Mouse (Mus musculus): ENCODE measurements around the gene Cttnbp2nl. TPM values are rescaled to one million over a fixed set of nuclear protein-coding genes. Genes with fewer than 3 reads are reported as not detected.

Gene Cttnbp2nl
- polyA plus RNA-seq, 1 experiment from 2014 or later = 24.3 TPM

GRCm38 (mm10) chr3:105053698-105054001 lies 704 bp upstream of the Cttnbp2nl start:
- no peak for ATAC-seq (ENCODE audit: insufficient number of reproducible peaks, insufficient read depth, low FRiP score, low read depth)
- Histone ChIP-seq H3K36me3 (ENCODE audit: control insufficient read depth, insufficient read depth, low read length) (no peaks in the 10 kb centered on the region), H3K4me1 (ENCODE audit: control insufficient read depth, insufficient read depth, low read length) (peaks cover 21% of the 10 kb centered on the region), H3K27me3 (ENCODE audit: control insufficient read depth, insufficient read depth, low read length) (no peaks in the 10 kb centered on the region), H3K9me3 (ENCODE audit: control insufficient read depth, low read depth, low read length) (no peaks in the 10 kb centered on the region), H3K27ac (ENCODE audit: low read length) (peak overlapping the region; percentile 53; the same call in 1 of the 2 replicates), H3K4me2 (replicated peaks; ENCODE audit: low read depth, low read length) (peak overlapping the region; percentile 63), H3K9ac (replicated peaks; ENCODE audit: low read depth, low read length) (peak overlapping the region; percentile 33; the same call in 1 of the 2 replicates), H3K4me3 (ENCODE audit: low read depth, low read length) (peak overlapping the region; percentile 80)
- WGBS = 58% methylated on average over 4 of the region's 4 CpGs

GRCm38 (mm10) chr3:105052171-105052936 lies 592 bp downstream of the Cttnbp2nl start:
- Histone ChIP-seq H3K4me1 (ENCODE audit: control insufficient read depth, insufficient read depth, low read length) (peaks cover 24% of the 10 kb centered on the region), H3K27me3 (ENCODE audit: control insufficient read depth, insufficient read depth, low read length) (no peaks in the 10 kb centered on the region), H3K27ac (ENCODE audit: low read length) (peak overlapping the region; percentile 61), H3K9ac (replicated peaks; ENCODE audit: low read depth, low read length) (peak overlapping the region; percentile 75), H3K4me3 (ENCODE audit: low read depth, low read length) (peak overlapping the region; percentile 80), H3K9me3 (ENCODE audit: control insufficient read depth, low read depth, low read length) (no peaks in the 10 kb centered on the region), H3K36me3 (ENCODE audit: control insufficient read depth, insufficient read depth, low read length) (no peaks in the 10 kb centered on the region), H3K4me2 (replicated peaks; ENCODE audit: low read depth, low read length) (peak overlapping the region; percentile 76)
- ATAC-seq (ENCODE audit: insufficient number of reproducible peaks, insufficient read depth, low FRiP score, low read depth) = no peak; the same call in 1 of the 2 replicates
- WGBS = 1% methylated on average over 37 of the region's 37 CpGs

- Histone ChIP-seq H3K4me1 (ENCODE audit: control insufficient read depth, insufficient read depth, low read length) (peaks cover 29% of the 10 kb centered on the region), H3K9ac (replicated peaks; ENCODE audit: low read depth, low read length) (peak overlapping the region; percentile 21; the same call in 1 of the 2 replicates), H3K27me3 (ENCODE audit: control insufficient read depth, insufficient read depth, low read length) (no peaks in the 10 kb centered on the region), H3K36me3 (ENCODE audit: control insufficient read depth, insufficient read depth, low read length) (no peaks in the 10 kb centered on the region; the same call in 1 of the 2 replicates), H3K27ac (ENCODE audit: low read length) (peak overlapping the region; percentile 16; the same call in 1 of the 2 replicates), H3K4me3 (ENCODE audit: low read depth, low read length) (peak overlapping the region; percentile 80), H3K4me2 (replicated peaks; ENCODE audit: low read depth, low read length) (peak overlapping the region; percentile 76), H3K9me3 (ENCODE audit: control insufficient read depth, low read depth, low read length) (no peaks in the 10 kb centered on the region)
- ATAC-seq (ENCODE audit: insufficient number of reproducible peaks, insufficient read depth, low FRiP score, low read depth) = no peak
- WGBS = 58% methylated on average over 2 of the region's 2 CpGs
Observed at GRCm38 (mm10) chr3:105051103-105051502, 1.8 kb downstream of the Cttnbp2nl start.

- ATAC-seq (ENCODE audit: insufficient number of reproducible peaks, insufficient read depth, low FRiP score, low read depth) = no peak
- H3K4me1 ChIP-seq (ENCODE audit: control insufficient read depth, insufficient read depth, low read length) = peaks cover 31% of the 10 kb centered on the region
- no peaks in the 10 kb centered on the region for H3K27me3 ChIP-seq (ENCODE audit: control insufficient read depth, insufficient read depth, low read length)
- no peak overlapping the region for H3K4me3 ChIP-seq (ENCODE audit: low read depth, low read length)
- no peaks in the 10 kb centered on the region for H3K9me3 ChIP-seq (ENCODE audit: control insufficient read depth, low read depth, low read length)
- H3K27ac ChIP-seq (ENCODE audit: low read length) = no peak overlapping the region
- H3K36me3 ChIP-seq (ENCODE audit: control insufficient read depth, insufficient read depth, low read length) = no peaks in the 10 kb centered on the region; the same call in 1 of the 2 replicates
- H3K9ac ChIP-seq (replicated peaks; ENCODE audit: low read depth, low read length) = no peak overlapping the region
- 63% methylated on average over 6 of the region's 6 CpGs for WGBS
- no peak overlapping the region for H3K4me2 ChIP-seq (replicated peaks; ENCODE audit: low read depth, low read length)
Observed at GRCm38 (mm10) chr3:105049848-105050247, 3.1 kb downstream of the Cttnbp2nl start.

GRCm38 (mm10) chr3:105047616-105048015 lies 5.3 kb downstream of the Cttnbp2nl start:
- H3K4me3 ChIP-seq (ENCODE audit: low read depth, low read length) = no peak overlapping the region
- H3K27me3 ChIP-seq (ENCODE audit: control insufficient read depth, insufficient read depth, low read length) = no peaks in the 10 kb centered on the region
- 52% methylated on average over 8 of the region's 8 CpGs for WGBS
- H3K4me1 ChIP-seq (ENCODE audit: control insufficient read depth, insufficient read depth, low read length) = peaks cover 35% of the 10 kb centered on the region
- no peaks in the 10 kb centered on the region; the same call in 1 of the 2 replicates for H3K36me3 ChIP-seq (ENCODE audit: control insufficient read depth, insufficient read depth, low read length)
- no peak overlapping the region for H3K27ac ChIP-seq (ENCODE audit: low read length)
- ATAC-seq (ENCODE audit: insufficient number of reproducible peaks, insufficient read depth, low FRiP score, low read depth) = no peak
- H3K4me2 ChIP-seq (replicated peaks; ENCODE audit: low read depth, low read length) = no peak overlapping the region
- no peak overlapping the region for H3K9ac ChIP-seq (replicated peaks; ENCODE audit: low read depth, low read length)
- no peaks in the 10 kb centered on the region for H3K9me3 ChIP-seq (ENCODE audit: control insufficient read depth, low read depth, low read length)

- no peak overlapping the region for H3K4me2 ChIP-seq (replicated peaks; ENCODE audit: low read depth, low read length)
Observed at GRCm38 (mm10) chr3:105046870-105047269, 6.1 kb downstream of the Cttnbp2nl start.

GRCm38 (mm10) chr3:105043746-105044145 lies 9.2 kb downstream of the Cttnbp2nl start:
- Histone ChIP-seq H3K36me3 (ENCODE audit: control insufficient read depth, insufficient read depth, low read length) (no peaks in the 10 kb centered on the region; the same call in 1 of the 2 replicates), H3K27ac (ENCODE audit: low read length) (no peak overlapping the region), H3K4me2 (replicated peaks; ENCODE audit: low read depth, low read length) (no peak overlapping the region), H3K9me3 (ENCODE audit: control insufficient read depth, low read depth, low read length) (no peaks in the 10 kb centered on the region), H3K4me3 (ENCODE audit: low read depth, low read length) (no peak overlapping the region), H3K9ac (replicated peaks; ENCODE audit: low read depth, low read length) (no peak overlapping the region), H3K27me3 (ENCODE audit: control insufficient read depth, insufficient read depth, low read length) (no peaks in the 10 kb centered on the region), H3K4me1 (ENCODE audit: control insufficient read depth, insufficient read depth, low read length) (peaks cover 28% of the 10 kb centered on the region; the same call in 1 of the 2 replicates)
- no peak for ATAC-seq (ENCODE audit: insufficient number of reproducible peaks, insufficient read depth, low FRiP score, low read depth)
- 82% methylated on average over 5 of the region's 5 CpGs for WGBS

More at GRCm38 (mm10) chr3:105046870-105047269, 6.1 kb downstream of the Cttnbp2nl start:
- no peak overlapping the region for H3K4me3 ChIP-seq (ENCODE audit: low read depth, low read length)
- no peaks in the 10 kb centered on the region for H3K27me3 ChIP-seq (ENCODE audit: control insufficient read depth, insufficient read depth, low read length)
- no peak overlapping the region for H3K9ac ChIP-seq (replicated peaks; ENCODE audit: low read depth, low read length)
- no peaks in the 10 kb centered on the region; the same call in 1 of the 2 replicates for H3K36me3 ChIP-seq (ENCODE audit: control insufficient read depth, insufficient read depth, low read length)
- H3K4me1 ChIP-seq (ENCODE audit: control insufficient read depth, insufficient read depth, low read length) = peaks cover 35% of the 10 kb centered on the region
- 52% methylated on average over 5 of the region's 5 CpGs for WGBS
- H3K9me3 ChIP-seq (ENCODE audit: control insufficient read depth, low read depth, low read length) = no peaks in the 10 kb centered on the region
- ATAC-seq (ENCODE audit: insufficient number of reproducible peaks, insufficient read depth, low FRiP score, low read depth) = no peak
- no peak overlapping the region for H3K27ac ChIP-seq (ENCODE audit: low read length)

GRCm38 (mm10) chr3:105040983-105041625 lies 11.8 kb downstream of the Cttnbp2nl start:
- H3K36me3 ChIP-seq (ENCODE audit: control insufficient read depth, insufficient read depth, low read length) = peaks cover 15% of the 10 kb centered on the region
- no peak overlapping the region for H3K27ac ChIP-seq (ENCODE audit: low read length)
- H3K4me1 ChIP-seq (ENCODE audit: control insufficient read depth, insufficient read depth, low read length) = peaks cover 16% of the 10 kb centered on the region; the same call in 1 of the 2 replicates
- H3K4me3 ChIP-seq (ENCODE audit: low read depth, low read length) = no peak overlapping the region
- WGBS = 80% methylated on average over 9 of the region's 9 CpGs
- no peak for ATAC-seq (ENCODE audit: insufficient number of reproducible peaks, insufficient read depth, low FRiP score, low read depth)
- H3K4me2 ChIP-seq (replicated peaks; ENCODE audit: low read depth, low read length) = no peak overlapping the region
- H3K27me3 ChIP-seq (ENCODE audit: control insufficient read depth, insufficient read depth, low read length) = no peaks in the 10 kb centered on the region
- no peaks in the 10 kb centered on the region for H3K9me3 ChIP-seq (ENCODE audit: control insufficient read depth, low read depth, low read length)
- H3K9ac ChIP-seq (replicated peaks; ENCODE audit: low read depth, low read length) = no peak overlapping the region
